In genomic region chr11:32718371-32718770, GRCm38 (mm10) we compare ENCODE assay signal across 11 mouse cellular contexts.
A peak's percentile ranks its signal among the peaks of the same experiment; 100 is the strongest.
DNase-seq lines count a peak whose midpoint lies in the region; ATAC-seq lines count a peak whose summit lies in the region.
"Had no signal": no experiment of that assay in that cellular context is flagged by ENCODE, and none has a peak within 500 bp of the region (broad histone marks: within the 10 kb centered on the region; RNA-seq: fewer than 3 reads in every experiment).

No protein-coding gene starts in this region.

- DNase-seq in adrenal gland, postnatal 10 days = peak; percentile 53
- DNase-seq in adrenal gland, adult 2 months = no peak
- DNase-seq in kidney, adult 11 months = peak; percentile 45
- peak; percentile 40 to 49 for DNase-seq in cerebellum, postnatal 10 days
- DNase-seq in lung, postnatal 14 days = peak; percentile 38
- DNase-seq in spleen, adult 18-20 months = no peak
- no peak for DNase-seq in B cell, adult 2 months

- no peak overlapping the region for H3K4me2 ChIP-seq in kidney, embryonic 15.5 days
- H3K4me2 ChIP-seq: hindbrain, embryonic 15.5 days; limb, embryonic 12.5 days; stomach, embryonic 15.5 days had no signal

- H3K27me3 ChIP-seq in kidney, embryonic 15.5 days = no peaks in the 10 kb centered on the region
- H3K27me3 ChIP-seq: hindbrain, embryonic 15.5 days; limb, embryonic 12.5 days; stomach, embryonic 15.5 days had no signal

- 64% methylated on average over 2 of the region's 2 CpGs for WGBS in kidney, embryonic 15.5 days

- peaks cover 30% of the 10 kb centered on the region for H3K36me3 ChIP-seq in kidney, embryonic 15.5 days
- H3K36me3 ChIP-seq: stomach, embryonic 15.5 days had no signal

- no peak overlapping the region for H3K9ac ChIP-seq in kidney, embryonic 15.5 days
- H3K9ac ChIP-seq: hindbrain, embryonic 15.5 days; limb, embryonic 12.5 days; stomach, embryonic 15.5 days had no signal

- H3K9me3 ChIP-seq in kidney, embryonic 15.5 days (replicated peaks) = no peaks in the 10 kb centered on the region
- H3K9me3 ChIP-seq: hindbrain, embryonic 15.5 days; limb, embryonic 12.5 days; stomach, embryonic 15.5 days had no signal

- H3K4me3 ChIP-seq in kidney, embryonic 15.5 days (replicated peaks) = no peak overlapping the region
- H3K4me3 ChIP-seq: hindbrain, embryonic 15.5 days; limb, embryonic 12.5 days; stomach, embryonic 15.5 days had no signal

- no peak overlapping the region for H3K27ac ChIP-seq in kidney, embryonic 15.5 days
- H3K27ac ChIP-seq: hindbrain, embryonic 15.5 days; limb, embryonic 12.5 days; stomach, embryonic 15.5 days had no signal

- H3K4me1 ChIP-seq in kidney, embryonic 15.5 days = peaks cover 3% of the 10 kb centered on the region; the same call in 1 of the 2 replicates
- H3K4me1 ChIP-seq: stomach, embryonic 15.5 days had no signal

- ATAC-seq in kidney, embryonic 15.5 days (replicated peaks; ENCODE audit: low FRiP score) = no peak

Comparison
In these comparisons a context has a peak if more than half of its experiments do, and no peak if none do; other contexts are left out.
1. DNase-seq: peak in adrenal gland, postnatal 10 days (single experiment), kidney, adult 11 months (single experiment), cerebellum, postnatal 10 days (2 of 2) and lung, postnatal 14 days (single experiment); none in adrenal gland, adult 2 months (single experiment), spleen, adult 18-20 months (0 of 2) and B cell, adult 2 months (0 of 2).